In genomic region chr7:29768090-29768900, GRCm38 (mm10) we compare ENCODE assay signal across 8 mouse cellular contexts. TPM values are rescaled to one million over a fixed set of nuclear protein-coding genes. Genes with fewer than 3 reads are reported as not detected.
DNase-seq lines count a peak whose midpoint lies in the region; ATAC-seq lines count a peak whose summit lies in the region.

Gene Zfp84, plus strand, starts transcription at chr7:29768552.

- peak within 1 kb of the TSS; percentile 58 for H3K4me2 ChIP-seq in forebrain, embryonic 14.5 days (ENCODE audit: low read length)
- peak within 1 kb of the TSS; percentile 80 for H3K4me2 ChIP-seq in neural tube, embryonic 15.5 days

- under 1% methylated on average over 32 of the region's 32 CpGs for WGBS in forebrain, embryonic 14.5 days
- under 1% methylated on average over 32 of the region's 32 CpGs for WGBS in neural tube, embryonic 15.5 days

- H3K27me3 ChIP-seq in forebrain, embryonic 14.5 days (replicated peaks; ENCODE audit: control insufficient read depth, insufficient read depth, low read length) = no peaks in the 10 kb centered on the region
- H3K27me3 ChIP-seq in neural tube, embryonic 15.5 days (replicated peaks) = no peaks in the 10 kb centered on the region

- peaks cover 17% of the 10 kb centered on the region for H3K36me3 ChIP-seq in forebrain, embryonic 14.5 days (ENCODE audit: control insufficient read depth, insufficient read depth, low read length)
- peaks cover 12% of the 10 kb centered on the region for H3K36me3 ChIP-seq in neural tube, embryonic 15.5 days

- peak; percentile 95 for DNase-seq in ES-CJ7 (ENCODE audit: low read depth, low spot score)
- DNase-seq in forebrain, embryonic 14.5 days (ENCODE audit: low spot score) = peak; percentile 97
- DNase-seq in heart, postnatal 14 days = peak; percentile 78 to 85
- peak; percentile 92 for DNase-seq in layer of hippocampus, adult 11-12 months (ENCODE audit: low spot score)
- peak; percentile 93 to 95 for DNase-seq in lung, adult 18-20 months
- peak; percentile 86 for DNase-seq in testis, postnatal 14 days (ENCODE audit: low spot score)

- ATAC-seq in cerebellum, adult (ENCODE audit: insufficient number of reproducible peaks, low FRiP score, low TSS enrichment) = peak; percentile 93
- ATAC-seq in forebrain, embryonic 14.5 days = peak; percentile 97
- ATAC-seq in neural tube, embryonic 15.5 days (ENCODE audit: low FRiP score) = peak; percentile 93

- H3K4me3 ChIP-seq in forebrain, embryonic 14.5 days (ENCODE audit: low read depth, low read length) = peak within 1 kb of the TSS; percentile 51
- peak within 1 kb of the TSS; percentile 78 for H3K4me3 ChIP-seq in neural tube, embryonic 15.5 days (replicated peaks)

- intact Hi-C loops in heart, postnatal 14 days (cut with DNase I) = loop anchor here (2.0 to 5.0 kb wide), 2 partner anchors 51 to 144 kb away; no protein-coding TSS in a partner anchor

- H3K4me1 ChIP-seq in forebrain, embryonic 14.5 days (ENCODE audit: control insufficient read depth, insufficient read depth, low read length) = peaks cover 6% of the 10 kb centered on the region; the same call in 1 of the 2 replicates
- H3K4me1 ChIP-seq in neural tube, embryonic 15.5 days = peaks cover 33% of the 10 kb centered on the region

- H3K9me3 ChIP-seq in forebrain, embryonic 14.5 days (replicated peaks; ENCODE audit: control insufficient read depth, low read length) = no peaks in the 10 kb centered on the region
- H3K9me3 ChIP-seq in neural tube, embryonic 15.5 days (replicated peaks) = no peaks in the 10 kb centered on the region

- H3K9ac ChIP-seq in forebrain, embryonic 14.5 days (ENCODE audit: low read length) = peak within 1 kb of the TSS; percentile 58
- peak within 1 kb of the TSS; percentile 69 for H3K9ac ChIP-seq in neural tube, embryonic 15.5 days (replicated peaks)

- peak within 1 kb of the TSS; percentile 45 for H3K27ac ChIP-seq in forebrain, embryonic 14.5 days (ENCODE audit: low read depth, low read length)
- H3K27ac ChIP-seq in neural tube, embryonic 15.5 days (replicated peaks) = peak within 1 kb of the TSS; percentile 86

RNA-seq across cellular contexts. Expression of gene Zfp84, which starts in this region (rescaled TPM):
- 18.3 and 23.9 TPM in 2 replicates for polyA plus RNA-seq in forebrain, embryonic 14.5 days (2014; fragmentation: Nextera tagmentation; extraction: Ambion mirVana)
- total RNA-seq in heart, postnatal 14 days (2021) = 10 to 100 TPM; 12.7 to 14.4 TPM
- 13.2 and 14.1 TPM in 2 replicates for polyA plus RNA-seq in neural tube, embryonic 15.5 days (2015; fragmentation: Nextera tagmentation; extraction: Ambion mirVana)

Comparison
In these comparisons a context has a peak if more than half of its experiments do, and no peak if none do; other contexts are left out.
1. Peak in every context shown above with its lines: DNase-seq, ATAC-seq, H3K4me3 ChIP-seq and H3K27ac ChIP-seq.